Mouse (Mus musculus) T-helper 17 cell (primary cell): ENCODE measurements around the gene Erich6b.

Experiments used
- in situ Hi-C, 2 experiments: fragments of 300-600 bp; cut with MboI, MseI; formaldehyde crosslinking; loops; 1 replicate in 1 of 2; 2 replicates in 1 of 2; pipeline ENCODE4 v1.15.1; 2025; ENCODE audit warnings: high pct_unique_total_duplicates in 2 of 2

Erich6b gene

GRCm38 (mm10) chr14:75697928-75698327, 55.9 kb downstream of the Erich6b start:
- in situ Hi-C loops = no loop called here

DNA sequence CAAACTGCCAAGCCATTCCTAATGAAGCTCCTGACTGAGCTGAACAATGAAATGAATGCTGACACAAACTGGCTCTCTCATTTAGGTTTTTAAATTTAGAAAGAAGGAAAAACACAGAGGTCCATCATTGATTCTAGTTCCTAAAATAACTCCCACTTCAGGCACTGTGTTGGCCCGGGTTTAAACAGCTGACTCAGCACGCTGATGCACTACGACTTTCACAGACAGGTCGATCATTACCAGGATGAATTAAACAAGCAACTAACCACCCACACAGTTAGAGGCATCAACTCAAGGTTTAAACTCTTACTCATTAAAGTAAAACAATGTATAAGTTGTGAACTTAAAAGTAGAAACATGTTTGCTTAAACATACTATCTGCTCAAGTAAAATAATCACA, 64.6 kb downstream of the Erich6b start:
- in situ Hi-C loops = no loop called here

DNA sequence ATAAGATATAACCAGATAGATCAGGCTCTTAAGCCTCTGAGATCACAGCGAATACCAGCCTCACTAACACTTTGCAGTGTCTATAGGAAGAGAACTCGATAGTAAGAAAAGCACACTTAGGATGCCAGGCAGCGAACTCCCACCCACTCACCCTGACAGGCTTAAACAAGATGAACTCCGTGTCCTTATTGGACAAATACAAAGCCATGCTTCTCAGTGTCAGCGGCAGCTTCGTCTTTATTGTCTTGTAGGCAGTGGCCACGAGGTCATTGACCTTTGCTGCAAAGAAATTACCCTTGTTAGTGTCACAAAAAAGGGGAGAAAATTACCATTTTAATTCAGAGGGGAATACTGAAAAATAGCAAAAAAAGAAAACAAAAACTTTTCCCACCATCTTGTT, 65.7 kb downstream of the Erich6b start:
- in situ Hi-C loops = no loop called here

GRCm38 (mm10) chr14:75708986-75709385, 66.9 kb downstream of the Erich6b start:
- in situ Hi-C loops = no loop called here

GRCm38 (mm10) chr14:75711731-75712130, 69.7 kb downstream of the Erich6b start:
- in situ Hi-C loops = no loop called here

DNA sequence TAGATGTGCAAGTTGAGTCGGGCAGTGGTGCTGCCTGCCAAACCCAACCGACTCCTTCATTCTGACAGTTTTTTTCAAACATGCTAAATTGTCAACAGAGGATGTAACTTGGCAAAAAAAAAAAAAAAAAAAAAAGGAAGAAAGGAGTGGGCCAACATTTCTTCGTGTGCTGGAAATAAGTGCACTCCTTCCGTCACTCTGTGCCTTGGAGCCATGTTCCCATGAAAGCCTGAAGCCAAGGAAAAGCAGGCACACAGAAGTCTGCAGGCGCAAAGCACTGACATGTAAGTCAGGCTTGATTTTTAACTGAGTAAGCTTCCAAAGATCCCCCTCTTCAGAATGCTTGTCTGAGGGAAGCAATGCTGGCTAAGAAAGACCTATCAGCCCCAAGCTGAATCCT, 70.6 kb downstream of the Erich6b start:
- in situ Hi-C loops = no loop called here

GRCm38 (mm10) chr14:75713661-75714060, 71.6 kb downstream of the Erich6b start:
- in situ Hi-C loops = no loop called here

DNA sequence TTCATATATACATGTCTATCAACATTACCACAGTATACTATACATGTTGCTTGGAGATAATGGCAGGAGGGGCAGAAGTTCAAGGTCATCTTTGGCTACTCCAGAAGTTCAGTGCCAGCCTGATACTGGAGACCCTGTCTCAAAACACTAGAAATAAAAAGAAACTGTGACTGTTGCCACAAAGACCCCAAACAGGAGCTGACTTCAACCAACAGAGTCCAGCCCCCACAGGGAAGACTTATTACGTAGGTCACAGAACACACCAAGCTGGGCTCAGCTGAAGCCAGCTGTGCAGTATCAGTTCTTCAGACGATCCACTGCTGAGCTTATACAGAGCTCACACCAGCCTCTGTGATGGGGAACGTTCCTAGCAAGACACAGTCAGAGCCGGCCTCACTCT, 74.4 kb downstream of the Erich6b start:
- in situ Hi-C loops = no loop called here
